Mouse (Mus musculus): Measurements from ENCODE around the gene Dync1i2. TPM values are rescaled to one million over a fixed set of nuclear protein-coding genes. Genes with fewer than 3 reads are reported as not detected.

The Dync1i2 gene
- total and polyA plus RNA-seq, 2 experiments from 2014 or later = 149 to 205 TPM

- Histone ChIP-seq H3K4me2 (ENCODE audit: low read depth, low read length, poor library complexity, severe bottlenecking) (no peak overlapping the region), H3K4me3 (ENCODE audit: low read depth, low read length) (no peak overlapping the region), H3K4me1 (ENCODE audit: insufficient read depth, low read length) (no peaks in the 10 kb centered on the region), H3K27ac (ENCODE audit: low read depth, low read length) (no peak overlapping the region), H3K9me3 (ENCODE audit: low read length) (no peaks in the 10 kb centered on the region), H3K36me3 (ENCODE audit: insufficient read depth, low read length) (peaks cover 24% of the 10 kb centered on the region), H3K9ac (replicated peaks; ENCODE audit: low read length, poor library complexity, severe bottlenecking) (no peak overlapping the region), H3K27me3 (ENCODE audit: insufficient read depth, low read length) (no peaks in the 10 kb centered on the region)
- DNase-seq (ENCODE audit: low spot score) (peak; percentile 36), ATAC-seq (ENCODE audit: low FRiP score) (no peak)
- no peak for TF ChIP-seq CTCF (IDR thresholded peaks at IDR 0.05)
- 50% methylated on average over 3 of the region's 3 CpGs for WGBS
Measured at GRCm38 (mm10) chr2:71304821-71305220, 93.3 kb downstream of the Dync1i2 start.

DNA sequence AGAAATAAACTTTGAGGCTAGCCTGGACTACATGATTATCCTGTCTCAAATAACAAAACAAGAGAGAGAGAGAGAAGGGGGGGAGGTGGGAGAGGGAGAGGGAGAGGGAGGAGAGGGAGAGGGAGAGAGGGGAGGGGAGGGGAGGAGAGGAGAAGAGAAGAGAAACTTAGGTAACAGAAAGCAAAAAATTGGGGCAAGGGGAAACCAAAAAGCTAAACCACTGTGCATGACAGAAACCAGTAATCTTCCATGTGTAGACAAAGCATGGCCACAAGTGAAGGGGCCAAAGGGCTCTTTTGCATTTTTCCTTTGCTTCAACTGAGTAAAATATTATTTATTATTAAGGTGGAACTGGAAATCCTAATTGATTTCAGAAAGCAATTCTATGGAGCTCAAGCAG lies 94.9 kb downstream of the Dync1i2 start:
- Histone ChIP-seq H3K4me2 (ENCODE audit: low read depth, low read length, poor library complexity, severe bottlenecking) (no peak overlapping the region), H3K9ac (replicated peaks; ENCODE audit: low read length, poor library complexity, severe bottlenecking) (no peak overlapping the region), H3K36me3 (ENCODE audit: insufficient read depth, low read length) (peaks cover 32% of the 10 kb centered on the region), H3K4me3 (ENCODE audit: low read depth, low read length) (no peak overlapping the region), H3K4me1 (ENCODE audit: insufficient read depth, low read length) (no peaks in the 10 kb centered on the region), H3K9me3 (ENCODE audit: low read length) (no peaks in the 10 kb centered on the region), H3K27ac (ENCODE audit: low read depth, low read length) (no peak overlapping the region), H3K27me3 (ENCODE audit: insufficient read depth, low read length) (no peaks in the 10 kb centered on the region)
- DNase-seq (ENCODE audit: low spot score) (no peak), ATAC-seq (ENCODE audit: low FRiP score) (no peak)
- no peak for TF ChIP-seq CTCF (IDR thresholded peaks at IDR 0.05)

DNA sequence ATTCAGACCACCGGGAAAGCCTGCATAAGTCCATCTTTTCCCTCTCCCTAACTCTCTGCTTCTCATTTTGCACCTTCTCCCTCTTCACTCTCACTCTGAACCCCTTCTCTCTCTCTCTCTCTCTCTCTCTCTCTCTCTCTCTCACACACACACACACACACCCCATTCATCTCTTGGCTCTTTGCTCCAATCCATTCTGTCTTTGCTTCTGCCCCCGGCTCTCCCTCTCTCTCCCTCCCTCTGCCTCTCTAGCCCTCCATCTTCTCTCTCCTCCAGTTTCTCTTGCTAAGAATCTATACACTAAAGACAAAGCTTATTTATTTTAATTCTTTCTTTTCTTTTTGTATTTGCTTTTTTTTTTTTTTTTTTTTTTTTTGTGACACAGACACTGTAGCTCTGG lies 98.2 kb downstream of the Dync1i2 start:
- TF ChIP-seq CTCF (IDR thresholded peaks at IDR 0.05) = no peak
- no peak overlapping the region for H3K4me2 ChIP-seq (ENCODE audit: low read depth, low read length, poor library complexity, severe bottlenecking)
- no peak overlapping the region for H3K9ac ChIP-seq (replicated peaks; ENCODE audit: low read length, poor library complexity, severe bottlenecking)
- peaks cover 34% of the 10 kb centered on the region for H3K36me3 ChIP-seq (ENCODE audit: insufficient read depth, low read length)
- H3K9me3 ChIP-seq (ENCODE audit: low read length) = no peaks in the 10 kb centered on the region
- H3K27ac ChIP-seq (ENCODE audit: low read depth, low read length) = no peak overlapping the region
- no peak for DNase-seq (ENCODE audit: low spot score)
- no peak overlapping the region for H3K4me3 ChIP-seq (ENCODE audit: low read depth, low read length)
- H3K27me3 ChIP-seq (ENCODE audit: insufficient read depth, low read length) = no peaks in the 10 kb centered on the region
- ATAC-seq (ENCODE audit: low FRiP score) = no peak
- no peaks in the 10 kb centered on the region for H3K4me1 ChIP-seq (ENCODE audit: insufficient read depth, low read length)
- WGBS = 50% methylated on average over 2 of the region's 2 CpGs

DNA sequence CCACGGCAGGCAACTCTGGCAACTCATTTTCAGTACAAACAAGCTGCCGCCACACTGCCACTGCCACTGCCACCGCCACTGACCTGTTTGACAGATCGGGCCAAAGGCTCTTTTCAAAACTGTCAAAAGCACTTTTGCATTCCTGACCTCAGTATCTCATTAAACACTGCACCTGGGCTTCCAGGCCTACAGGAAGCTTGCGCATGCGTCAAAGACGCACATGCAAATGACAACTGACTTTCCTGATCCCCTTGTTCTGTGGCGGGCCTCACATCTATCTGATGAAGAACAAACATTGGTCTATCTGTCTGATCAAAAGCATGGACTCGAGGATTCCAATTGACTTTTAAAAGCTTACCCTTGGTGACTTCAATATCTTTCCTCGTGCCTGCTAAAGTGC lies 100.6 kb downstream of the Dync1i2 start:
- H3K4me2 ChIP-seq (ENCODE audit: low read depth, low read length, poor library complexity, severe bottlenecking) = no peak overlapping the region
- no peak overlapping the region for H3K4me3 ChIP-seq (ENCODE audit: low read depth, low read length)
- H3K36me3 ChIP-seq (ENCODE audit: insufficient read depth, low read length) = peaks cover 30% of the 10 kb centered on the region
- no peaks in the 10 kb centered on the region for H3K4me1 ChIP-seq (ENCODE audit: insufficient read depth, low read length)
- 63% methylated on average over 10 of the region's 10 CpGs for WGBS
- DNase-seq (ENCODE audit: low spot score) = no peak
- no peak overlapping the region for H3K9ac ChIP-seq (replicated peaks; ENCODE audit: low read length, poor library complexity, severe bottlenecking)
- no peak for TF ChIP-seq CTCF (IDR thresholded peaks at IDR 0.05)
- ATAC-seq (ENCODE audit: low FRiP score) = no peak
- H3K9me3 ChIP-seq (ENCODE audit: low read length) = no peaks in the 10 kb centered on the region
- H3K27ac ChIP-seq (ENCODE audit: low read depth, low read length) = no peak overlapping the region
- no peaks in the 10 kb centered on the region for H3K27me3 ChIP-seq (ENCODE audit: insufficient read depth, low read length)

Other genes with a start within 250 kb of the Dync1i2 start
- 10.6 and 18.1 TPM in 2 replicates for gene Dcaf17, start 156.4 kb upstream of the Dync1i2 start, total RNA-seq (2014; rRNA removed)
- gene Dcaf17, start 156.4 kb upstream of the Dync1i2 start, polyA plus RNA-seq (2015; fragmentation: Nextera tagmentation; extraction: Ambion mirVana) = 19.9 and 23.6 TPM in 2 replicates
- 7.7 TPM in 2 replicates for gene Mettl8, start 156.1 kb upstream of the Dync1i2 start, total RNA-seq (2014; rRNA removed)
- 5.3 and 6.0 TPM in 2 replicates for gene Mettl8, start 156.1 kb upstream of the Dync1i2 start, polyA plus RNA-seq (2015; fragmentation: Nextera tagmentation; extraction: Ambion mirVana)
- gene Cybrd1, start 93.8 kb upstream of the Dync1i2 start, total RNA-seq (2014; rRNA removed) = 6.3 and 6.9 TPM in 2 replicates
- 1.5 and 2.2 TPM in 2 replicates for gene Cybrd1, start 93.8 kb upstream of the Dync1i2 start, polyA plus RNA-seq (2015; fragmentation: Nextera tagmentation; extraction: Ambion mirVana)
- 142 and 145 TPM in 2 replicates for gene Slc25a12, start 156.0 kb downstream of the Dync1i2 start, total RNA-seq (2014; rRNA removed)
- gene Slc25a12, start 156.0 kb downstream of the Dync1i2 start, polyA plus RNA-seq (2015; fragmentation: Nextera tagmentation; extraction: Ambion mirVana) = 118 and 120 TPM in 2 replicates
- gene Hat1, start 177.3 kb downstream of the Dync1i2 start, total RNA-seq (2014; rRNA removed) = 14.7 and 20.6 TPM in 2 replicates
- gene Hat1, start 177.3 kb downstream of the Dync1i2 start, polyA plus RNA-seq (2015; fragmentation: Nextera tagmentation; extraction: Ambion mirVana) = 29.6 and 30.0 TPM in 2 replicates
- 14.4 and 16.9 TPM in 2 replicates for gene Metap1d, start 241.6 kb downstream of the Dync1i2 start, total RNA-seq (2014; rRNA removed)
- 25.1 and 27.7 TPM in 2 replicates for gene Metap1d, start 241.6 kb downstream of the Dync1i2 start, polyA plus RNA-seq (2015; fragmentation: Nextera tagmentation; extraction: Ambion mirVana)